Mouse (Mus musculus) forebrain, embryonic 15.5 days (tissue): Measurements from ENCODE around the gene Tmem11. TPM values are rescaled to one million over a fixed set of nuclear protein-coding genes. Genes with fewer than 3 reads are reported as not detected.
"Not testable (repeated sequence)": the region's sequence is repeated elsewhere in the genome, so short reads cannot be mapped to it uniquely, and the experiment has no call there.

Experiments
- ATAC-seq: fragments of 200-750 bp; cut with Nextera tagmentation; replicated peaks from 2 replicates; pipeline ENCODE4 v1.8.0; 2017; ENCODE audit warnings: mild to moderate bottlenecking, moderate TSS enrichment, moderate library complexity
- H3K27ac ChIP-seq: fragments of 300-500 bp; sonication (generic); replicated peaks from 2 replicates; pipeline ENCODE4 v1.5.1; 2015; ENCODE audit warnings: mild to moderate bottlenecking, inconsistent platforms
- H3K27me3 ChIP-seq: fragments of 300-500 bp; sonication (generic); 2 replicates; pipeline ENCODE4 v1.6.1; 2015; ENCODE audit warnings: inconsistent platforms
- H3K36me3 ChIP-seq: fragments of 300-500 bp; sonication (generic); 2 replicates; pipeline ENCODE4 v1.6.1; 2015; ENCODE audit warnings: mild to moderate bottlenecking, inconsistent platforms
- H3K4me1 ChIP-seq: fragments of 300-500 bp; sonication (generic); 2 replicates; pipeline ENCODE4 v1.6.1; 2015; ENCODE audit warnings: inconsistent platforms
- H3K4me2 ChIP-seq: fragments of 300-500 bp; sonication (generic); replicated peaks from 2 replicates; pipeline ENCODE4 v1.6.1; 2015; ENCODE audit warnings: mild to moderate bottlenecking, inconsistent platforms
- H3K4me3 ChIP-seq: fragments of 300-500 bp; sonication (generic); 2 replicates; pipeline ENCODE4 v1.5.1; 2015; ENCODE audit warnings: mild to moderate bottlenecking, inconsistent platforms
- H3K9ac ChIP-seq: fragments of 300-500 bp; sonication (generic); replicated peaks from 2 replicates; pipeline ENCODE4 v1.6.1; 2015; ENCODE audit warnings: mild to moderate bottlenecking, inconsistent platforms
- H3K9me3 ChIP-seq: fragments of 300-500 bp; sonication (generic); 2 replicates; pipeline ENCODE4 v1.6.1; 2016; ENCODE audit warnings: inconsistent platforms
- WGBS: fragments of 180-500 bp; shearing (Covaris S2); methylation state at CpG from one replicate; pipeline ENCODE4 v1.1.7; 2015; ENCODE audit warnings: mixed read lengths; 5-methylcytosine and 5-hydroxymethylcytosine counted together
- polyA plus RNA-seq: library from polyadenylated mRNA; unstranded; fragments of >200 nt; fragmentation: Nextera tagmentation; extraction: Ambion mirVana; gene quantifications from 2 replicates; pipeline ENCODE4 v1.2.1, GENCODE M21; 2015

The Tmem11 gene
- polyA plus RNA-seq, 1 experiment from 2014 or later, result 54.6 TPM

DNA sequence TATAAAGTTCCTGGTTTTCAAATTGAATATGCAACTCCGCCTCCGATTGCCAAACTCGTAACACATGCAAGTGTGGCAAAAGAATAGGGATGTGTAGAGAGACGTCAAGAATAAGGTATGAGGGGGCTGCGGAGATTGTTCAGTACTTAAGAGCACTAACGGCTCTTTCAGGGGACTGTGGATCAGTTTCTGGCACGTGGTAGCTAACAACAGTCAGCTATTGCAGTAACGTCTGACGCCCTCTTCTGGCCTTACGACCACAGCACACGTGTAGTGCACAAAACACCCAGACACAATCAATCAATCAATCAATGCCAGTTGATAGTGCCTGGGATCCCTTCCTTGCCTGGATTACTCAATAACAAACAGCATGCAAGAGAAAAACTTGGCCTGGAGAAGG lies 351 bp upstream of the Tmem11 start:
- Histone ChIP-seq H3K36me3 (no peaks in the 10 kb centered on the region), H3K4me2 (peak overlapping the region; percentile 72), H3K27ac (peak overlapping the region; percentile 91), H3K4me1 (peaks cover 38% of the 10 kb centered on the region), H3K4me3 (peak overlapping the region; percentile 67), H3K27me3 (no peaks in the 10 kb centered on the region), H3K9ac (peak overlapping the region; percentile 66), H3K9me3 (no peaks in the 10 kb centered on the region)
- ATAC-seq, result no peak
- WGBS, result under 1% methylated on average over 11 of the region's 11 CpGs

DNA sequence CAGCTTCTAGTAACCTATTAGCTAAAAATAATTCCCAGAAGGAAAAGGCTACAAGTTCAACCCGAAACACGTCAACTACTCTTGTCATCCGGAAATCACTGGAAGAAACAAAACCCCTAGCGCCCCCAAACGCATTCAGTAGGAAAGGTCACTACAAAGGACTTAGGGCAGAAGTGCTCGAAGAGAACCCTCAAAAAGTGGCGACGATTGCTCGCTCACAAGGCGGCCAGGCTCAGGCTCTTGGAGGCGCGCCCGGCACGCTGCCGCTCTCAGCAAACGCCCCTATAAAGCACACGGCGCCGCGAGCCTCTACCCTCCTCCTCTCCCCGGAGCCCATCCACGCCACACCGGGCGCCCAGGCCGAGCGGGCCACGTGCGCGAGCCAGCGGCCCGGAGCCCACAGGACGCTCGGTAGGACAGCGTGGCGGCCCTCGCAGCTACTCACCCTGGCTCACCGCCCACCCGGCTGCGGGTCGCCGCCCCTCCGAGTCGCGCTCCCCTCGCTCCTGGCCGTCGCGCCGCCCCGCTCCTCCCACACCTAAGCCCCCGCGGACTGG lies 938 bp downstream of the Tmem11 start:
- WGBS, result under 1% methylated on average over 51 of the region's 52 CpGs
- H3K9me3 ChIP-seq, result no peaks in the 10 kb centered on the region
- H3K27me3 ChIP-seq, result no peaks in the 10 kb centered on the region
- H3K27ac ChIP-seq, result peak overlapping the region; percentile 91
- H3K4me3 ChIP-seq, result peak overlapping the region; percentile 67
- ATAC-seq, result peak; percentile 67
- H3K4me1 ChIP-seq, result peaks cover 41% of the 10 kb centered on the region
- no peaks in the 10 kb centered on the region for H3K36me3 ChIP-seq
- H3K4me2 ChIP-seq, result peak overlapping the region; percentile 65
- H3K9ac ChIP-seq, result peak overlapping the region; percentile 87

DNA sequence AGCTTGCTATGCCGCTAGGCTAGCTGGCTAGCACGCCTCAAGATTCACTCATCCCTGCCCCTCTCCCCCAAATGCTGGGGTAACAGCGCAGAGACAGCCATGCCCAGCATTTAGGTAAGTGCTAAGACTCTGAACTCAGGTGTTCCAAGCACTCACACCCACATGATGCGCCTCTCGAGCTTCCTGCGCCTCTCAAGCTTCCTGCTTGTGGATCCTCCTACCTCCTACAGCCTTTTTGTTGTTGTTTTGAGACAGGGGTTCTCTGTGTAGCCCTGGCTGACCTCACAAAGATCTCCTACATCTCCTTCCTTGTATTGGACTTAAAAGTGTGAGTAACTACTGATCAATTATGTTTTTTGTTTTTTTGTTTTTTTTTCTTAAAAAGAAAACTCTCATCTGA lies 6.0 kb downstream of the Tmem11 start:
- Histone ChIP-seq H3K4me3 (no peak overlapping the region), H3K36me3 (no peaks in the 10 kb centered on the region), H3K27me3 (no peaks in the 10 kb centered on the region), H3K27ac (no peak overlapping the region), H3K9ac (no peak overlapping the region), H3K4me1 (peaks cover 34% of the 10 kb centered on the region), H3K9me3 (no peaks in the 10 kb centered on the region), H3K4me2 (no peak overlapping the region)
- no peak for ATAC-seq
- 89% methylated on average over 6 of the region's 6 CpGs for WGBS

DNA sequence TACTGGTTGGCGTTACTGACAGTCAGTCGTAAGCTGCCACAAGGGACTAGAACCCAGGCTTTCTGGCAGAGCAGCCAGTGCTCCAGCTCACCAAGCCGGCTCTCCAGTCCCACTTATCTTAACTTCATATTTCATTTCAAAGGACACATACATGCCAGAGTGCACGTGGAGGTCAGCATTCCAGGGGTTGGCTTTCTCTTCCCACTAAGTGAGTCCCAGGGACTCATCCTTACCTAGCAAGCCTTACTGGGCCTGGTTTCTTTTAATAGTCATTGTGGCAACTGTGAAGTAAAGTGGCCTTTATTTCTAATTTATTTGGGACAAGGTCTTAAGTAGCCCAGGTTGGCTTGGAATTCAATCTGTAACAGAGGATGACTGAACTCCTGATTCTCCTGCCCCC lies 7.7 kb downstream of the Tmem11 start:
- Histone ChIP-seq H3K27ac (no peak overlapping the region), H3K4me3 (no peak overlapping the region), H3K4me2 (no peak overlapping the region), H3K9me3 (no peaks in the 10 kb centered on the region), H3K36me3 (no peaks in the 10 kb centered on the region), H3K9ac (no peak overlapping the region), H3K4me1 (peaks cover 19% of the 10 kb centered on the region), H3K27me3 (no peaks in the 10 kb centered on the region)
- no peak for ATAC-seq
- 93% methylated on average over 4 of the region's 4 CpGs for WGBS

DNA sequence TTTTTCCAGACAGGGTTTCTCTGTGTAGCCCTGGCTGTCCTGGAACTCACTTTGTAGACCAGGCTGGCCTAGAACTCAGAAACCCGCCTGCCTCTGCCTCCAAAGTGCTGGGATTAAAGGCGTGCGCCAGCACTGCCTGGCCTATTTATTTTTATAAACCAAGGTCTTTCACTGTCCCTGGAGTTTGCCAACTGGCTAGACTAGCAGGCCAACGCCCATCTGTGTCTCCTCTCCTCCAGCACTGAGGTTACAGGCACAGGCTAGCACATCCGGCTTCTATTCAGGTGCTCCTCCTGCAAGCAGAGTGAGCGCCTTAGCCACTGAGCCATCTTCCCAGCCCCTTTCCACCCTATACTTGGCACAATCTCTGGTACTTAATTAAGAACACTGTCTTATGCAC lies 9.6 kb downstream of the Tmem11 start:
- not testable (repeated sequence) for H3K27me3 ChIP-seq, H3K4me1 ChIP-seq, H3K4me3 ChIP-seq, H3K36me3 ChIP-seq, H3K4me2 ChIP-seq, H3K9me3 ChIP-seq, ATAC-seq, H3K9ac ChIP-seq, H3K27ac ChIP-seq
- WGBS, result 99% methylated on average over 6 of the region's 6 CpGs

DNA sequence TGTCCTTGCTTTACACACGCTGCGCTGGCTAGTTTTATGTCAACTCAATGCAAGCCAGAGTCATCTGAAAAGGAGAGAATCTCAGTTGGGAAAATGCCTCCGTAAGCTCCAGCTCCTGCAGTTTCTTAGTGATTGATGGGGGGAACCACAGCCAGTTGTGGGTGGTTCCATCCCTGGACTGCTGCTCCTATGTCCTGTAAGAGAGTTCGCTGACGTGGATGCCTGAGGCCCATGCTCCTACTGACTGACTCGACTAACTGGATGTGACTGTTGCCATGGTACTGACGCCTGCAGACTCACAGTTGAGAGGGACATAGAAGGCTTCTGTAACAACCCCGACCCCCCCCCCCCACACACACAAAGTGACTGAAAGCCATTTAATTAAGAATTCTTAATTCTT lies 11.2 kb downstream of the Tmem11 start:
- no peak overlapping the region for H3K4me3 ChIP-seq
- H3K27ac ChIP-seq, result no peak overlapping the region
- no peak for ATAC-seq
- no peak overlapping the region for H3K4me2 ChIP-seq
- H3K4me1 ChIP-seq, result peaks cover 5% of the 10 kb centered on the region; the same call in 1 of the 2 replicates
- peaks cover 22% of the 10 kb centered on the region for H3K36me3 ChIP-seq
- no peaks in the 10 kb centered on the region for H3K9me3 ChIP-seq
- H3K27me3 ChIP-seq, result no peaks in the 10 kb centered on the region
- 69% methylated on average over 8 of the region's 8 CpGs for WGBS
- no peak overlapping the region for H3K9ac ChIP-seq

DNA sequence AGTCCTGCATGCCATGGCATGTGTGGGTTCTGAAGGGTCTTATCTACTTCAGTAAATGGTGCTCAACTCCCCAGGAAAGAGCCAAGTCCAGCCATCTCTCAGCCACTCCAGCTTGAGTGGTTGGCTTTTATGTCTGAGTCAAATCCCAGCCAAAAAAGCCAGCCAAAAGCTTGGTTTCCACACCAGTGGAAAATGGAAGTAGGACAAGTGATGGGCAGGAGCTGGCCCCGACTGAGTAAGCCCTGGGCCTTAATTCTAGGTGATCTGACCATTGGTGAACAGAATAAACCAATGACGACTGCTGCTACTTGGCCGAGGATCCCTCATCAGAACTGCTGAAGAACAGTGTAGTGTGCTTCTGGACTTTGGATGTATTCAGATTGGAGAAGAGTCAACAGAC lies 11.6 kb downstream of the Tmem11 start:
- ATAC-seq, result no peak
- Histone ChIP-seq H3K9me3 (no peaks in the 10 kb centered on the region), H3K4me1 (peaks cover 5% of the 10 kb centered on the region; the same call in 1 of the 2 replicates), H3K4me3 (no peak overlapping the region), H3K4me2 (no peak overlapping the region), H3K9ac (no peak overlapping the region), H3K27ac (no peak overlapping the region), H3K36me3 (peaks cover 27% of the 10 kb centered on the region), H3K27me3 (no peaks in the 10 kb centered on the region)
- 91% methylated on average over 3 of the region's 3 CpGs for WGBS

DNA sequence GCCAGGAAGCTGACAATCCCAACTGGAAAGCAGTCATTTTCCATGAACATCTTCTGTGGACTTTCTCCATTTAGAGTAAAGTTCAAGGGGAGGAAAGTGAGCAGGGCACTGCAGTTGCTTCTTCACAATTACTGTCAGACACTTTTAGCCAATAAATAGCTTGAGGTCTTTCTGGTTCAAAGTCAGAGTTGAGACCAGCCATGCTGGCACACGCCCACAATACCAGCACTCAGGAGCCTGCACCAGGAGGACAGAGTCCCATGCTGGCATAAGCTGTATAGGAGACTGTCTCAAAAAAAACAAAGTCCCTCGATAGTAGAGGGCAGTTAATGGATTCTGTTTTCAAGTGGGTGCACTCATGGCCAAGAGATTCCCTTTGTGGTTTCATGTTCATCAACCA lies 13.1 kb downstream of the Tmem11 start:
- 46% methylated on average over 2 of the region's 2 CpGs for WGBS
- Histone ChIP-seq H3K4me1 (peaks cover 5% of the 10 kb centered on the region; the same call in 1 of the 2 replicates), H3K36me3 (peaks cover 37% of the 10 kb centered on the region), H3K9me3 (no peaks in the 10 kb centered on the region), H3K9ac (no peak overlapping the region), H3K4me2 (no peak overlapping the region), H3K4me3 (no peak overlapping the region), H3K27me3 (no peaks in the 10 kb centered on the region), H3K27ac (no peak overlapping the region)
- no peak for ATAC-seq

DNA sequence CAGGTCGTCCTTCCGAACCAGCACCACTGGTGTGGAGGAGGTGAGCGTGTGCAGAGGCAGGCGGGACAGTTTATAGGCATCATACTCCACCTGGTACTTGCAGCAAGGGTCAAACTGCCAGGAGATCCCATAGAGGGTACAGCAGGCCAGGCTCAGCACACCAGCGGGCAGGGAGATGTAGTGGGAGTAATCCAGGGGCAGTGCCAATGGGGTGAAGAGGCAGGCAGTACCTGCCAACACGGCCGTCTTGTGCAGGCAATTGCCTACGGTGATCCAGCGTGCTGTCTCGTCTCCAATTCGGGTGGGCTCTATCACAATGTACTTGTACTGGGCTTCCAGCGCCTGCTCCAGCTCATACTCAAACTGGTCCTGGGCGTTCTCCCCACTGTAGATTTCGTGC lies 14.2 kb downstream of the Tmem11 start:
- H3K4me1 ChIP-seq, result peaks cover 5% of the 10 kb centered on the region; the same call in 1 of the 2 replicates
- no peak overlapping the region for H3K4me2 ChIP-seq
- no peak overlapping the region for H3K9ac ChIP-seq
- WGBS, result 89% methylated on average over 14 of the region's 14 CpGs
- no peaks in the 10 kb centered on the region for H3K9me3 ChIP-seq
- no peak overlapping the region for H3K4me3 ChIP-seq
- H3K27ac ChIP-seq, result no peak overlapping the region
- no peak for ATAC-seq
- H3K27me3 ChIP-seq, result no peaks in the 10 kb centered on the region
- peaks cover 37% of the 10 kb centered on the region for H3K36me3 ChIP-seq

DNA sequence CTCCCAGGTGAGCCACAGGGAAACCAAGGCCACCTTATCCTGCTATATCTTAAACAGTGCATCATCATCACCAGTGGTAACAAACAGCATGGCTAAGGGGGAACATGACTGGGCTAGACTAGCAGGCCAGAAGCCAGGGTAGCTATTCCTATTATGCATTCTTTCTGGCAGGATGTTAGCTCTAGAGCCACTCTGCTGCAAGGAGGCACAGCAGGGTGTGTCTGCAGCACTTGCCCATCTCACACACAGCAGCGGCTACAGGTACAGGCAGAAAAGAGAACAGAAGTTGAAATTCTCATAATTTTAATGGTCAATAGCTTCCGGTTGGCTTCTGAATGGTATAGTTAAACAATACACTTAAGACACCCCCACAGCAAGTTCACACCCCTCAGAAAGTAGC lies 14.9 kb downstream of the Tmem11 start:
- Histone ChIP-seq H3K27me3 (no peaks in the 10 kb centered on the region), H3K4me1 (peaks cover 5% of the 10 kb centered on the region; the same call in 1 of the 2 replicates), H3K4me3 (no peak overlapping the region), H3K9me3 (no peaks in the 10 kb centered on the region), H3K4me2 (no peak overlapping the region), H3K36me3 (peaks cover 39% of the 10 kb centered on the region), H3K27ac (no peak overlapping the region), H3K9ac (no peak overlapping the region)
- 92% methylated on average over 2 of the region's 2 CpGs for WGBS
- ATAC-seq, result no peak

DNA sequence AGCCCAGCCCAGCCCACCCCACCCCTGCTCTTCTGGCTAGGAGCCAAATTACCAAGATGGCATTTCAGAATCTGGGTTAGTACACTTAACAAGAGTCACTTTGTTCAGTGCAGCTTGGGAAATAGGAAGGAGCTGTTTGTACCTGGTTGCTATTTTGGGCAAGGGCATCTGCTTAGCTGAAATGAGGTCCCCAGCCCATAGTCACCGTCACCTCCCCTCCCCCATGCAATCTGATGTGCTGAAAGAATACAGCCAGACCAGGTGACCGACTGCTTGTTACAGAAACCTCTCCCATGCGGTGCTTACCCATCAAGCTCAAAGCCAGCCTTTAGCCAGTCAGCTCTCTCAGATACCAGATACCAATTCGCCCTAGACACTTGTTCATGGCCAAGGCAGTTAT lies 15.9 kb downstream of the Tmem11 start:
- 77% methylated on average over 4 of the region's 4 CpGs for WGBS
- Histone ChIP-seq H3K36me3 (peaks cover 48% of the 10 kb centered on the region), H3K9me3 (no peaks in the 10 kb centered on the region), H3K4me1 (peaks cover 5% of the 10 kb centered on the region; the same call in 1 of the 2 replicates), H3K4me3 (no peak overlapping the region), H3K4me2 (no peak overlapping the region), H3K27ac (no peak overlapping the region), H3K27me3 (no peaks in the 10 kb centered on the region), H3K9ac (no peak overlapping the region)
- no peak for ATAC-seq

DNA sequence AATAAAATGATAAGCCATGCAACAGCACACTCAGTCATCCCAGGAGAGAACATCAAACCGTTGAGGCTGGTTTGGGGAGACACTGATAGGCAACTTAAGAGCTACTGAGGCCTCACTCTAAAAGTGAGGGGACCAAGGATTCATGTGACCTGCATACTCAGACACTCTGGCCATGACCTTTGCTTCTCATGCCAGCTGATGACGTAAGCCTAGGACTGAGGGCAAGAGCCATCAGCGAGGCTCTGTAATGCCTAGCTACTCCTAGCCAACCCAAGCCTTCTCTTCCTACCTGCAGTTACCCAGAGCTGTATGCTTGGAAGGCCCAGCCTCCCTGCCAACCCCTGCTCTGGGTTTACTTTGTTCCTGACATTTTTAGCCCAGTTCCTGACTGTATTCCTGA lies 17.1 kb downstream of the Tmem11 start:
- no peak for ATAC-seq
- peaks cover 5% of the 10 kb centered on the region; the same call in 1 of the 2 replicates for H3K4me1 ChIP-seq
- WGBS, result 92% methylated on average over 3 of the region's 3 CpGs
- H3K4me3 ChIP-seq, result no peak overlapping the region
- no peak overlapping the region for H3K4me2 ChIP-seq
- no peaks in the 10 kb centered on the region for H3K9me3 ChIP-seq
- H3K27me3 ChIP-seq, result no peaks in the 10 kb centered on the region
- no peak overlapping the region for H3K9ac ChIP-seq
- H3K27ac ChIP-seq, result no peak overlapping the region
- H3K36me3 ChIP-seq, result peaks cover 49% of the 10 kb centered on the region

DNA sequence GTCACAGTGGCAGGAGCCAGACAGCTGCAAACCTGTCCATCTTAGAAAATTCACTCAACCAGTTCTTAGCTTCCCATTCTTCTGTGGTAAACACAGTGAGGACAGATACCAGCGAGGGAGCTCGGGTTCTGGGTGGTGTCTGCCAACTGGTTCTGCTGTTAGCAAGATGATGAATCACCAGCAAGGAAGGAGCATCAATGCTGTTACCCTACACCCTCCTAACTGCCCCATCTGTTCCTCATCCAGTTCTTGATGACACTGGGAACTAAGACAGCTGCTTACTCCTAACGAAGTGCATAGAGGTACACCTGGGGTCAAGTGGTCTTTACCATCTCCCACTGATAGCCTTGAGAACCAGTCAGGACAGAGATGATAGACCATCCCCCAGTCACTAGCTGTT lies 22.5 kb downstream of the Tmem11 start:
- 85% methylated on average over 3 of the region's 3 CpGs for whole genome bisulfite sequencing
- H3K9me3 ChIP-seq, result no peaks in the 10 kb centered on the region
- peaks cover 37% of the 10 kb centered on the region for H3K36me3 ChIP-seq
- no peak for ATAC-seq
- H3K27ac ChIP-seq, result no peak overlapping the region
- no peak overlapping the region for H3K4me2 ChIP-seq
- no peak overlapping the region for H3K9ac ChIP-seq
- H3K4me3 ChIP-seq, result no peak overlapping the region
- no peaks in the 10 kb centered on the region for H3K27me3 ChIP-seq
- H3K4me1 ChIP-seq, result no peaks in the 10 kb centered on the region
